Mouse (Mus musculus) mesoderm, embryonic 11.5 days (tissue): ENCODE results near the gene Gstm1.

Source experiments
- DNase-seq: peaks from one replicate; pipeline ENCODE4 v3.0.0-alpha.2; 2012; ENCODE audit warnings: low read depth, low spot score

Gene Gstm1

DNA sequence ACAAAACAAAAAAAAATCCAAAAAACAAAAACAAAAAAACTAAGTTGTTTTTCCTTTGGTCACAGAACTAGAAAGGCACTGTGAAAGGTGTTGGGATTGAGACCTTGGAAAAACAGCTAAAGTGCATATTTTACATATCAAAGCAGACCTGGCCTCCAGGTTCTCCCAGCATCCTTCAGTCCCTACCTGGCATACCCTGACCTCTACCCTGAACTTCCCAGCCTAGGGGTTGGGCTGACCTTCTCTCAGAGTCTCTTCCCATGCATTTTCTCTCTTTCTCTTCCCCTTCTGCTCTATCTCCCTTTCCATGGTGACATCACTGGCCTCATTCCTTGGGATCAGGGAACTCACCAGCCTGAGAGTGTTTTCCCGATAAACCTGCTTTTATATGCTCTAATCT, 52.2 kb downstream of the Gstm1 start:
- no peak for DNase-seq

DNA sequence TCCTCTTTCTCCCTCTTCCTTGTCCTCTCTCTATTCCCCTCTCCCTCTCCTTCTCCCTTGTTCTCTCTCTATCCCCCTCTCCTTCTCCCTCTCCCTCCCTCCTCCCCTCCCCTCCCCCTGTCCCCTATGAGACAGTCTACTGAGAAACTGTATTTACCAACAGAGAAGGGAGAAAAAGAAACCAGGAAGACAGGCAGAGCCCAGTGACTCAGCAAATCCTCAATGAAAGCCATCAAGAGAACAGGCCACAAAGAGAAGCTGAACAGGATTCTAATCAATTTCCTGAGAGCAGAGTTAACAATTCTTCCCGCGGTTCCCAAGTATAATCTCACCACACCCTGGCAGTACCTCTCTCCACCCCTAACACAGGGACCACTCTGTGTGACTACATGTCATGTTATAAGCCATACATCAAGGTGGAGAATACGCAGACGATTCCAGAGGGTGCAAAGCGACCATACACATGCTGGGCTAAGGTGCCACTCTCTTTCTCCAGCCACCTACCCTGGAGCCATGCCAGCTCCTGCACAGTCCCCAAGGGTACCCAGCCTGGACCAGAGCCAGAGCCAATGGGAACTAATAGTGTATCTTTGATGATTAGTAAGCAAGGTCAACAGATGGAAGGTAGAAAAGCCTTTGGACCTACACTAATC, 53.0 kb downstream of the Gstm1 start:
- DNase-seq, result no peak

DNA sequence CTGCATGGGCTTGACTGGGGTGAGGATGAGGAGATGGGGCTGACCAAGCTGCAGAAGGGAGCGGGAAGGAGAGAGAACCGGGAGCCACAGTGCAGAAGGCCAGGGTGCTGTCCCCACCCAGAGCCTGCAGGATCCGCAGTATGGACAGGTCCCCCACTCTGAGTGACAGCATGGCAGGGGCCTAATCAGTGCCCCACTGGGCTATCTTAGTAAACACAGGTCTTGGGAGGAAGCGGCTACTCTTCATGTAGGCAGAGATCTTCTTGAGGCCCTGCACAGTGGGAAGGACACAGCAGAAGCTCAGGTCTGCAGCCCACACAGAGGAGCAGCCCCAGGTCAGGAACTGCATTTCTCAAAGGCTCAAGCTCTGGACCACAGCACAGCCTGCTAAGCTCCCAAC, 53.7 kb downstream of the Gstm1 start:
- no peak for DNase-seq
